Mouse (Mus musculus): ENCODE results near the gene Tbccd1.
"Not testable (repeated sequence)": the region's sequence is repeated elsewhere in the genome, so short reads cannot be mapped to it uniquely, and the experiment has no call there.

The Tbccd1 gene

GRCm38 (mm10) chr16:22791235-22791634 lies 66.2 kb downstream of the Tbccd1 start:
- no peak for DNase-seq (ENCODE audit: extremely low read depth, insufficient read length, low spot score)

DNA sequence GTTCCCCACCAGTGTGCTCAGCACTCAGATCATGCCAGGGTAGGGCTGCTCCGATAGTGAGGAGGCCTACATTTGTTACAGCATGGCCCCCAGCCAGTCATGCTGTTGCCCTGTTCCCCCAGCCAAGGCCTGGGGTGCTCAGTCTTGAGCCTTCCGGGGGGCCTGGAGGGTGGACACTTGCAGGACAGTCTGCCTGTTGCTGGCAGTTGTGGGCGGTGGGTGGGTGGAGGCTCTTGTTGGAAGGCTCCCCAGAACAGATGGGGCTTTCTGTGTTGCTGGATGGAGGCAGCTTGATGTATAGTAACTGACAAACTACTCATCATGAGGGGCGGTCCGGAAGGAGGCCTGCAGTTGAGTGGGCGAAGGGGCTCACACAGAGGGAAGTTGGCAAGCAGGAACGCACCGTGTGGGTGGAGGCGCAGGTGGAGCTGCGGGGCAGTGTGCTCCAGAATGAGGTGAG lies 67.5 kb downstream of the Tbccd1 start:
- no peak for DNase-seq (ENCODE audit: extremely low read depth, insufficient read length, low spot score)

- peak; percentile 32 for DNase-seq (ENCODE audit: extremely low read depth, insufficient read length, low spot score)
These were observed 74.8 kb downstream of the Tbccd1 start for GRCm38 (mm10) chr16:22782686-22783085.

- no peak for DNase-seq (ENCODE audit: extremely low read depth, insufficient read length, low spot score)
These were observed 78.1 kb downstream of the Tbccd1 start for GRCm38 (mm10) chr16:22779228-22779835.

DNA sequence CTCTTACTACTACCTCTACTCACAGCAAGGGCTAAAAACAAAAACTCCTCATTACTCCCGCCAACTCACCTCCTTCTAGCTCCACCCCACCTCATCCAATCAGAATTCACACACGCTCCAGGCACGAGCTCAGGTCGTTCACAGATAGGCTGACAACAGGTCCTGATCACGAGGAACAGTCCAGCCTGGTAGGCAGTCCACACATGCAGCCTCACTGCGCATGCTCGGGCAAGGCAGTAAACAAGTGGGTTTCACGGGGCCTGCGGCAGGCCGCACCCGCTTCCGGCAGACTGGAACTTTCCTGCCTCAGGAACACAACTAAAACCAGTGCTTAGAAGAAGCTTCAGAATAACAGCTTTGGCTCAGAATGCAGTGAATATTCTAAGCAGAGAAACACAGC lies 79.2 kb downstream of the Tbccd1 start:
- DNase-seq (ENCODE audit: extremely low read depth, insufficient read length, low spot score) = not testable (repeated sequence)

GRCm38 (mm10) chr16:22775471-22775985 lies 81.9 kb downstream of the Tbccd1 start:
- no peak for DNase-seq (ENCODE audit: extremely low read depth, insufficient read length, low spot score)

DNA sequence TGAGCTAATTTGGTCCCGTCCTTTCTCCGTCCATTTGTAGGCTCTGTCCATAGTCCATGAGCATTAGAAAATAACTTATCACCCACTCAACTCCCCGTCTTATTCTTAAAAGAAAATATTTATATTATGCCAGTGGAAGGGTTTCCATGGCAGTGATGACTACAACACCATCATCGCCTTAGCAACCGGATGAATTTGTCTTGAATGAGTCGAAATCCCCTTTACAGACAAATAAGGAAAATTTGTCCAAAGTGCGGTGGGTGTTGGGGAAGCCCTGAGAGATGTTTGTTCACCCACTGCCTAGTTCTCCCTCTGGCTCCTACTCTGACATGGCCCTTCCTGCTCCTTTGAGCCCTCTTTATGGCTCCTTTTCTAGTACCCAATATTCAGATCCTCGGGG lies 88.8 kb downstream of the Tbccd1 start:
- DNase-seq (ENCODE audit: extremely low read depth, insufficient read length, low spot score) = no peak

DNA sequence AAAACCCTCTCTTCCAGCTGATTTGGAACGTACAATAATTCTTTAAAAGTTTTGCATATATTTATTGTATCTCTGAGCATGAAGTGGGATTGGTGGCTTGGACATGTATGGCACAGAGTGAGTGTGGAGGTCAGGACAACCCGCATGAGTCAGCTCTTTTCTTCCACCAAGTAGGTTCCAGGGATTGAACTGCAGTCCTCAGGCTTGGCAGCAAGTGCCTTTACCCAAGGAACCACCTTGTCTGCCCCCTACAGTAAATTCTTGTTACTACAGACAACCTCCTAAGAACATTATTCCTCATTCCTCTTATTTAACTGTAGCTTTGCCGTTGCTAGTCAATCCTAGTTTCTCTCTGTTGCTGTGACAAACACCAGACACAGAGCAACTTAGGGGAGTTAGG lies 90.1 kb downstream of the Tbccd1 start:
- DNase-seq (ENCODE audit: extremely low read depth, insufficient read length, low spot score) = no peak

- no peak for DNase-seq (ENCODE audit: extremely low read depth, insufficient read length, low spot score)
These were observed 90.7 kb downstream of the Tbccd1 start for GRCm38 (mm10) chr16:22766738-22767211.

- no peak for DNase-seq (ENCODE audit: extremely low read depth, insufficient read length, low spot score)
These were observed 91.9 kb downstream of the Tbccd1 start for GRCm38 (mm10) chr16:22765531-22765930.
